Mouse (Mus musculus) kidney, embryonic 15.5 days (tissue): ENCODE measurements around the gene Mrgprb1. TPM values are rescaled to one million over a fixed set of nuclear protein-coding genes. Genes with fewer than 3 reads are reported as not detected.
"Not testable (repeated sequence)": the region's sequence is repeated elsewhere in the genome, so short reads cannot be mapped to it uniquely, and the experiment has no call there.

Experiments
- ATAC-seq: fragments of 200-750 bp; cut with Nextera tagmentation; replicated peaks from 2 replicates; pipeline ENCODE4 v1.8.0; 2017; ENCODE audit warnings: moderate TSS enrichment; ENCODE audit not compliant: low FRiP score
- H3K27ac ChIP-seq: fragments of 300-500 bp; sonication (generic); 2 replicates; pipeline ENCODE4 v1.5.1; 2015; ENCODE audit warnings: mild to moderate bottlenecking, inconsistent platforms
- H3K27me3 ChIP-seq: fragments of 300-500 bp; sonication (generic); 2 replicates; pipeline ENCODE4 v1.6.1; 2015; ENCODE audit warnings: inconsistent platforms
- H3K36me3 ChIP-seq: fragments of 300-500 bp; sonication (generic); 2 replicates; pipeline ENCODE4 v1.6.1; 2015; ENCODE audit warnings: inconsistent platforms
- H3K4me1 ChIP-seq: fragments of 300-500 bp; sonication (generic); 2 replicates; pipeline ENCODE4 v1.6.1; 2015; ENCODE audit warnings: inconsistent platforms
- H3K4me2 ChIP-seq: fragments of 300-500 bp; sonication (generic); 2 replicates; pipeline ENCODE4 v1.6.1; 2015; ENCODE audit warnings: moderate library complexity, mild to moderate bottlenecking, inconsistent platforms
- H3K4me3 ChIP-seq: fragments of 300-500 bp; sonication (generic); replicated peaks from 2 replicates; pipeline ENCODE4 v1.5.1; 2015; ENCODE audit warnings: mild to moderate bottlenecking, inconsistent platforms
- H3K9ac ChIP-seq: fragments of 300-500 bp; sonication (generic); 2 replicates; pipeline ENCODE4 v1.6.1; 2015; ENCODE audit warnings: mild to moderate bottlenecking, inconsistent platforms
- H3K9me3 ChIP-seq: fragments of 300-500 bp; sonication (generic); replicated peaks from 2 replicates; pipeline ENCODE4 v1.6.1; 2016; ENCODE audit warnings: inconsistent platforms
- WGBS: fragments of 180-500 bp; shearing (Covaris S2); methylation state at CpG from one replicate; pipeline ENCODE4 v1.1.7; 2015; ENCODE audit warnings: mixed read lengths; 5-methylcytosine and 5-hydroxymethylcytosine counted together
- polyA plus RNA-seq: library from polyadenylated mRNA; unstranded; fragments of >200 nt; fragmentation: Nextera tagmentation; extraction: Ambion mirVana; gene quantifications from 2 replicates; pipeline ENCODE4 v1.2.1, GENCODE M21; 2015

Mrgprb1 gene
- not detected in 2 replicates for polyA plus RNA-seq

GRCm38 (mm10) chr7:48456242-48456641, at the start of gene Mrgprb1:
Gene Mrgprb1 (minus strand): TSS chr7:48456342.
- 87% methylated on average over 3 of the region's 3 CpGs for WGBS
- Histone ChIP-seq H3K36me3 (no peaks in the 10 kb centered on the region), H3K4me3 (no peak within 1 kb of the TSS), H3K27me3 (no peaks in the 10 kb centered on the region), H3K4me1 (no peaks in the 10 kb centered on the region), H3K27ac (no peak within 1 kb of the TSS), H3K9ac (no peak within 1 kb of the TSS), H3K9me3 (no peaks in the 10 kb centered on the region), H3K4me2 (no peak within 1 kb of the TSS)
- ATAC-seq: no peak

GRCm38 (mm10) chr7:48499221-48499620, 43.1 kb upstream of the Mrgprb1 start, which contains the start of gene Mrgprx2:
Gene Mrgprx2 (minus strand): TSS chr7:48499321.
- Histone ChIP-seq H3K27me3 (no peaks in the 10 kb centered on the region), H3K4me2 (no peak within 1 kb of the TSS), H3K4me1 (no peaks in the 10 kb centered on the region), H3K36me3 (no peaks in the 10 kb centered on the region), H3K4me3 (no peak within 1 kb of the TSS), H3K9me3 (no peaks in the 10 kb centered on the region), H3K9ac (no peak within 1 kb of the TSS), H3K27ac (no peak within 1 kb of the TSS)
- no peak for ATAC-seq

- ATAC-seq: no peak
- H3K4me1 ChIP-seq: no peaks in the 10 kb centered on the region
- whole genome bisulfite sequencing: 58% methylated on average over 3 of the region's 3 CpGs
- H3K4me2 ChIP-seq: no peak overlapping the region
- H3K36me3 ChIP-seq: no peaks in the 10 kb centered on the region
- no peak overlapping the region for H3K4me3 ChIP-seq
- H3K9ac ChIP-seq: no peak overlapping the region
- H3K27me3 ChIP-seq: no peaks in the 10 kb centered on the region
- H3K9me3 ChIP-seq: no peaks in the 10 kb centered on the region; the same call in 1 of the 2 replicates
- no peak overlapping the region for H3K27ac ChIP-seq
Measured at GRCm38 (mm10) chr7:48436581-48436980, 19.6 kb downstream of the Mrgprb1 start.

- not testable (repeated sequence) for H3K9me3 ChIP-seq, H3K4me3 ChIP-seq, H3K4me2 ChIP-seq, H3K27me3 ChIP-seq, H3K27ac ChIP-seq, H3K4me1 ChIP-seq, ATAC-seq, H3K9ac ChIP-seq, H3K36me3 ChIP-seq
- 78% methylated on average over 3 of the region's 3 CpGs for WGBS
Measured at GRCm38 (mm10) chr7:48435936-48436335, 20.2 kb downstream of the Mrgprb1 start.

Other genes with a start within 250 kb of the Mrgprb1 start
- not detected in 2 replicates for gene Mrgprb8, start 67.8 kb downstream of the Mrgprb1 start, polyA plus RNA-seq
- not detected in 2 replicates for gene Mrgprx2, start 43.0 kb upstream of the Mrgprb1 start, polyA plus RNA-seq
- not detected in 2 replicates for gene Mrgprb2, start 101.7 kb upstream of the Mrgprb1 start, polyA plus RNA-seq
- not detected in 2 replicates for gene Mrgprb3, start 187.5 kb upstream of the Mrgprb1 start, polyA plus RNA-seq